Mouse (Mus musculus): Measurements from ENCODE around the gene Espn. TPM values are rescaled to one million over a fixed set of nuclear protein-coding genes. Genes with fewer than 3 reads are reported as not detected.
A peak's percentile ranks its signal among the peaks of the same experiment; 100 is the strongest.

Espn gene
- polyA plus RNA-seq, 1 experiment from 2014 or later, result 32.9 TPM

GRCm38 (mm10) chr4:152130771-152131653, 21.2 kb downstream of the Espn start:
- peaks cover 27% of the 10 kb centered on the region; the same call in 1 of the 2 replicates for H3K4me1 ChIP-seq (replicated peaks; ENCODE audit: insufficient read depth, low read length)
- H3K4me2 ChIP-seq (ENCODE audit: low read length), result peak overlapping the region; percentile 66
- peak overlapping the region; percentile 84 for H3K27ac ChIP-seq
- WGBS, result under 1% methylated on average over 64 of the region's 85 CpGs
- H3K4me3 ChIP-seq (replicated peaks; ENCODE audit: low read depth, low read length), result peak overlapping the region; percentile 37
- peak; percentile 57 for TF ChIP-seq CTCF (IDR thresholded peaks at IDR 0.05; ENCODE audit: low read depth)
- H3K36me3 ChIP-seq (ENCODE audit: insufficient read depth, low read length), result no peaks in the 10 kb centered on the region
- H3K9me3 ChIP-seq (replicated peaks; ENCODE audit: low read length), result no peaks in the 10 kb centered on the region
- ATAC-seq (replicated peaks; ENCODE audit: low FRiP score, low read depth) (peak; percentile 58), DNase-seq (ENCODE audit: low spot score) (peak; percentile 71)
- peak overlapping the region; percentile 53 for H3K9ac ChIP-seq (ENCODE audit: low read depth, low read length)
- H3K27me3 ChIP-seq (ENCODE audit: insufficient read depth, low read length), result peaks cover 28% of the 10 kb centered on the region

DNA sequence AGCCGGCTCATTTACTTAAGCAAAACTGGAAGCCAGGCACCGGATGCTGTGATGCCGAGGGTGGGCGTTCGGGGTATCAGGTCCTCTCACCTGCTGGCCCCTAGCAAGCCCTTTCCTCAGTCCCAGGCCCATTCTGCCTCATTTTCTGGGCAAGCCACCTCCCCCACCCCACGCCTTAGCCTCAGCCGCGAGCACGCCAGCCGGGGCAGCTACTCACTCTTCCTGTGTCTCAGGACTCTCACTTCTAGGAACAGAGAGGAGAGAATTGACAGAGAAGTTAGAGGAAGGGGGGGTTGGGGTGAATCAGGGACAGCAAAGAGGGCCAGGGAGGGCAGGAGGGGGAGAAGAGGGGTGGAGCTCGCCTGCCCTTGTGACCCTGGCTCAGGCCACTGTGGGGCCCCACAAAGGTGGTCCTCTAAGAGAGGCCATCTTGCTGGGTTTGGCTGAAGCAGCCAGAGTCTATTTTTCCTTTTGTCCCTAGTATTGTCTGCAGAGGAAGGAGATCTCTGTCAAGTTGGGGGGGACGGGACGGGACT, 22.7 kb downstream of the Espn start:
- Histone ChIP-seq H3K4me2 (ENCODE audit: low read length) (peak overlapping the region; percentile 37; the same call in 1 of the 2 replicates), H3K4me3 (replicated peaks; ENCODE audit: low read depth, low read length) (no peak overlapping the region), H3K4me1 (replicated peaks; ENCODE audit: insufficient read depth, low read length) (peaks cover 37% of the 10 kb centered on the region), H3K27me3 (ENCODE audit: insufficient read depth, low read length) (peaks cover 42% of the 10 kb centered on the region), H3K9ac (ENCODE audit: low read depth, low read length) (no peak overlapping the region), H3K36me3 (ENCODE audit: insufficient read depth, low read length) (no peaks in the 10 kb centered on the region), H3K27ac (peak overlapping the region; percentile 57; the same call in 1 of the 2 replicates), H3K9me3 (replicated peaks; ENCODE audit: low read length) (no peaks in the 10 kb centered on the region)
- no peak for TF ChIP-seq CTCF (IDR thresholded peaks at IDR 0.05; ENCODE audit: low read depth)
- 32% methylated on average over 13 of the region's 13 CpGs for WGBS
- ATAC-seq (replicated peaks; ENCODE audit: low FRiP score, low read depth) (no peak), DNase-seq (ENCODE audit: low spot score) (no peak)

- 57% methylated on average over 5 of the region's 5 CpGs for WGBS
These were observed 23.4 kb downstream of the Espn start for GRCm38 (mm10) chr4:152128784-152129183.

GRCm38 (mm10) chr4:152127884-152128283, 24.3 kb downstream of the Espn start:
- H3K9ac ChIP-seq (ENCODE audit: low read depth, low read length), result no peak overlapping the region
- peaks cover 37% of the 10 kb centered on the region for H3K4me1 ChIP-seq (replicated peaks; ENCODE audit: insufficient read depth, low read length)
- H3K4me2 ChIP-seq (ENCODE audit: low read length), result no peak overlapping the region
- no peaks in the 10 kb centered on the region for H3K9me3 ChIP-seq (replicated peaks; ENCODE audit: low read length)
- H3K4me3 ChIP-seq (replicated peaks; ENCODE audit: low read depth, low read length), result no peak overlapping the region
- 91% methylated on average over 11 of the region's 11 CpGs for WGBS
- peaks cover 51% of the 10 kb centered on the region for H3K27me3 ChIP-seq (ENCODE audit: insufficient read depth, low read length)
- DNase-seq (ENCODE audit: low spot score) (no peak), ATAC-seq (replicated peaks; ENCODE audit: low FRiP score, low read depth) (no peak)
- no peak overlapping the region for H3K27ac ChIP-seq
- H3K36me3 ChIP-seq (ENCODE audit: insufficient read depth, low read length), result no peaks in the 10 kb centered on the region
- no peak for TF ChIP-seq CTCF (IDR thresholded peaks at IDR 0.05; ENCODE audit: low read depth)

More at GRCm38 (mm10) chr4:152128784-152129183, 23.4 kb downstream of the Espn start:
- H3K4me2 ChIP-seq (ENCODE audit: low read length), result peak overlapping the region; percentile 37; the same call in 1 of the 2 replicates
- no peak overlapping the region for H3K4me3 ChIP-seq (replicated peaks; ENCODE audit: low read depth, low read length)
- H3K27me3 ChIP-seq (ENCODE audit: insufficient read depth, low read length), result peaks cover 48% of the 10 kb centered on the region
- no peaks in the 10 kb centered on the region for H3K9me3 ChIP-seq (replicated peaks; ENCODE audit: low read length)
- DNase-seq (ENCODE audit: low spot score) (no peak), ATAC-seq (replicated peaks; ENCODE audit: low FRiP score, low read depth) (peak; percentile 21)
- H3K9ac ChIP-seq (ENCODE audit: low read depth, low read length), result no peak overlapping the region
- peaks cover 37% of the 10 kb centered on the region for H3K4me1 ChIP-seq (replicated peaks; ENCODE audit: insufficient read depth, low read length)
- no peaks in the 10 kb centered on the region for H3K36me3 ChIP-seq (ENCODE audit: insufficient read depth, low read length)
- H3K27ac ChIP-seq, result peak overlapping the region; percentile 57; the same call in 1 of the 2 replicates
- no peak for TF ChIP-seq CTCF (IDR thresholded peaks at IDR 0.05; ENCODE audit: low read depth)

DNA sequence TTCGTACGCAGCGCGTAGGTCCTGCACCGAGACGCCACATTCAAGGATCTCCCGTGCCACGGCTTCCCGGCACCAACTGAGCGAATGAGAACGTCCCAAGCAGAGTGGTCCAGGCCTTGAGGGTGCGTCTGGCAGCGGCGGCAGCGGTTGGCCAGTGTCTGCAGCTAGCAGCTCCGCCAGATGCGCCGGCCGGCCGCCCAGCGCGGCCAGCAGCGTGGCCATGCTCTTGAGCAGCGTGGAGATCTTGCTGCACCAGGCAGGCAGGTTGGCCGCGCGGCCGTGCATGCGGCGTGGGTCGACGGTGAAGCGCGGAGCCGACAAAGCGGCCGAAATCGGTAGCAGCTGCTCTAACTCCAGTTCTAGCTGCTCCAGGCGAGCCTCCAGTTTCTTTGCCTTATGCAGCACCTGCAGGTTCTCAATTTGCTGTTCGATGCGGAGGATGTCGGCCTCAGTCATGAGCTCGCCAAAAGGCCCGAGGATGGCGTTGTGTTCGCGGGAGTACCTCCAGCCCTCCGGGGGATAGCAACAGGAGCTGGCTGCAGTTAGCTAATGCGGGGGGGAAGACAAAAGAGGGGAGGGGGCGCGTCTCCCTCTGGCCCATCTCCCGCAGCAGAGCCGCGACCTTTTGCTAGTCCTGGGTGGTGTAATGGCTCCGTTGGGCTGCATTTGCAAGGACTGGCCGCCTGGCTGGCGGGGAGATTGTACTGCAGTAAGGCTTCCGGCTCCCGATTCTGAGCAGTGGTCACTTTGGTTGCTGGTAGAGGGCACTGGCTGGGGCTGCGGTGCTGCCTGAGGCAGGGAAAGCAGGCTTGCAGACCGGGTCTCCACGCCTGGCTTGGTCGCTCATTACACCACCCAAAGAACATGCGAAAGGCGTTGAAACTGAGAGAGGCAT, 25.9 kb downstream of the Espn start:
- no peak for ATAC-seq (replicated peaks; ENCODE audit: low FRiP score, low read depth)
- Histone ChIP-seq H3K27ac (no peak overlapping the region), H3K27me3 (ENCODE audit: insufficient read depth, low read length) (peaks cover 54% of the 10 kb centered on the region), H3K4me3 (replicated peaks; ENCODE audit: low read depth, low read length) (0 out of 2 replicates have a peak overlapping the region, but pooled peaks have one; percentile 13), H3K9me3 (replicated peaks; ENCODE audit: low read length) (no peaks in the 10 kb centered on the region), H3K9ac (ENCODE audit: low read depth, low read length) (no peak overlapping the region), H3K4me2 (ENCODE audit: low read length) (peak overlapping the region; percentile 40), H3K4me1 (replicated peaks; ENCODE audit: insufficient read depth, low read length) (peaks cover 32% of the 10 kb centered on the region), H3K36me3 (ENCODE audit: insufficient read depth, low read length) (no peaks in the 10 kb centered on the region)
- peak; percentile 20; the same call in 1 of the 2 replicates for TF ChIP-seq CTCF (IDR thresholded peaks at IDR 0.05; ENCODE audit: low read depth)
- 12% methylated on average over 65 of the region's 65 CpGs for WGBS
- DNase-seq (ENCODE audit: low spot score), result peak; percentile 55

All from kidney, postnatal 0 days (tissue).